Mouse (Mus musculus) neural tube, embryonic 11.5 days (tissue): ENCODE measurements around the gene Yju2. TPM values are rescaled to one million over a fixed set of nuclear protein-coding genes. Genes with fewer than 3 reads are reported as not detected.
A peak's percentile ranks its signal among the peaks of the same experiment; 100 is the strongest.

Experiments
- ATAC-seq: fragments of 200-750 bp; cut with Nextera tagmentation; 2 replicates; pipeline ENCODE4 v1.8.0; 2017; ENCODE audit warnings: moderate number of reproducible peaks, mild to moderate bottlenecking, moderate TSS enrichment, moderate library complexity; ENCODE audit not compliant: insufficient read depth, low FRiP score, low TSS enrichment
- DNase-seq: peaks from one replicate; pipeline ENCODE4 v3.0.0-alpha.2; 2015; ENCODE audit warnings: low spot score
- H3K27ac ChIP-seq: fragments of 300-500 bp; sonication (generic); 2 replicates; pipeline ENCODE4 v1.5.1; 2014; ENCODE audit warnings: low read depth, mild to moderate bottlenecking, low read length
- H3K27me3 ChIP-seq: fragments of 300-500 bp; sonication (generic); 2 replicates; pipeline ENCODE4 v1.6.1; 2014; ENCODE audit warnings: mild to moderate bottlenecking, low read length, mixed read lengths; ENCODE audit not compliant: control insufficient read depth, insufficient read depth
- H3K36me3 ChIP-seq: fragments of 300-500 bp; sonication (generic); 2 replicates; pipeline ENCODE4 v1.6.1; 2014; ENCODE audit warnings: mild to moderate bottlenecking, low read length, moderate library complexity, mixed read lengths; ENCODE audit not compliant: control insufficient read depth, insufficient read depth
- H3K4me1 ChIP-seq: fragments of 300-500 bp; sonication (generic); 2 replicates; pipeline ENCODE4 v1.6.1; 2014; ENCODE audit warnings: low read length, mixed read lengths; ENCODE audit not compliant: control insufficient read depth, insufficient read depth
- H3K4me2 ChIP-seq: fragments of 300-500 bp; sonication (generic); 2 replicates; pipeline ENCODE4 v1.6.1; 2014; ENCODE audit warnings: low read depth, mild to moderate bottlenecking, moderate library complexity
- H3K4me3 ChIP-seq: fragments of 300-500 bp; sonication (generic); 2 replicates; pipeline ENCODE4 v1.5.1; 2014; ENCODE audit warnings: low read depth, low read length
- H3K9ac ChIP-seq: fragments of 300-500 bp; sonication (generic); 2 replicates; pipeline ENCODE4 v1.6.1; 2014; ENCODE audit warnings: mild to moderate bottlenecking, low read length
- H3K9me3 ChIP-seq: fragments of 300-500 bp; sonication (generic); 2 replicates; pipeline ENCODE4 v1.6.1; 2016; ENCODE audit warnings: low read length; ENCODE audit not compliant: control insufficient read depth
- WGBS: fragments of 180-500 bp; shearing (Covaris S2); extraction: QIAGEN DNeasy Blood & Tissue Kit; methylation state at CpG from one replicate; pipeline ENCODE4 v1.1.7; 2014; 5-methylcytosine and 5-hydroxymethylcytosine counted together
- polyA plus RNA-seq: library from polyadenylated mRNA; unstranded; fragments of >200 nt; fragmentation: Nextera tagmentation; extraction: Ambion mirVana; gene quantifications from 2 replicates; pipeline ENCODE4 v1.2.1, GENCODE M21; 2014

Gene Yju2
- polyA plus RNA-seq, 1 experiment from 2014 or later: 25.1 TPM

DNA sequence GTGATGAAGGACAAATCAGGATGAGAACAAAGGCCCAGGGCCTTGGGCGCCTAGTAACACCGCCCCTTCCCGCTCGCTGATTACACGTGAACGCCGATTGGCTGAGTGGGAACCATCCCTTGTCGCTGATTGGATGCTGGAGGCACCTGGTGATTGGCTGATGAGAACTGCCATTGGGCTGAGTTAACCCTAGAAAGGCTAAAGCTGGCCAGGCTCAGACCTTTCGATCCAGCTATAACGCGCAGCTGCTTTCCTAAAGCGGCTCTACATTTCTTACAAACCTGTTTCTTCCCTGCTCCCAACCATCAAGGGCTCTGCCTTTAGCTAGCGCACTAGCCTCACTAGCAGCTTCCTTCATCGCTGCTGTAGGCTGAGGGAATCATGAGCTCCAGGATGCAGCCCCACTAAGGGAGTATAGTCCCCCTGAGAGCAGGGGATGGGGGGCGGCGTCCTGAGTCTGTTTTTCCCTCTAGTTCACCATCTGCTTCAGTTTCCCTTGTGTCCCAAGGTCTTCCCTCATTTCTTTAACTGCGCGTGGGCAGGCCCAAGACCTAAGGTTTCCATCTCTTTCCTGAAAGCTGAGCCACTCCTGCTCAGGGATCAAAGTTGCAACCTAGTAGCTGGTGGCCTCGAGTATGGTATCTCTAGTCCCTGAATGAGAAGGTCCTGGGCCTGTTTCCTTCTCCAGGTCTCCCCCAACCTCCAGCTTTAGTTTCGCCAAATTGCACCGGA, 49.6 kb downstream of the Yju2 start:
- ATAC-seq: peak; percentile 94
- H3K36me3 ChIP-seq: peaks cover 12% of the 10 kb centered on the region; the same call in 1 of the 2 replicates
- under 1% methylated on average over 21 of the region's 21 CpGs for WGBS
- H3K4me1 ChIP-seq: peaks cover 10% of the 10 kb centered on the region
- peak overlapping the region; percentile 85 for H3K4me3 ChIP-seq
- peak overlapping the region; percentile 98 for H3K4me2 ChIP-seq
- DNase-seq: peak; percentile 96
- peak overlapping the region; percentile 90 for H3K9ac ChIP-seq
- peak overlapping the region; percentile 95 for H3K27ac ChIP-seq
- H3K27me3 ChIP-seq: 0 out of 2 replicates have a peak, but pooled peaks cover 2% of the 10 kb centered on the region
- no peaks in the 10 kb centered on the region for H3K9me3 ChIP-seq

DNA sequence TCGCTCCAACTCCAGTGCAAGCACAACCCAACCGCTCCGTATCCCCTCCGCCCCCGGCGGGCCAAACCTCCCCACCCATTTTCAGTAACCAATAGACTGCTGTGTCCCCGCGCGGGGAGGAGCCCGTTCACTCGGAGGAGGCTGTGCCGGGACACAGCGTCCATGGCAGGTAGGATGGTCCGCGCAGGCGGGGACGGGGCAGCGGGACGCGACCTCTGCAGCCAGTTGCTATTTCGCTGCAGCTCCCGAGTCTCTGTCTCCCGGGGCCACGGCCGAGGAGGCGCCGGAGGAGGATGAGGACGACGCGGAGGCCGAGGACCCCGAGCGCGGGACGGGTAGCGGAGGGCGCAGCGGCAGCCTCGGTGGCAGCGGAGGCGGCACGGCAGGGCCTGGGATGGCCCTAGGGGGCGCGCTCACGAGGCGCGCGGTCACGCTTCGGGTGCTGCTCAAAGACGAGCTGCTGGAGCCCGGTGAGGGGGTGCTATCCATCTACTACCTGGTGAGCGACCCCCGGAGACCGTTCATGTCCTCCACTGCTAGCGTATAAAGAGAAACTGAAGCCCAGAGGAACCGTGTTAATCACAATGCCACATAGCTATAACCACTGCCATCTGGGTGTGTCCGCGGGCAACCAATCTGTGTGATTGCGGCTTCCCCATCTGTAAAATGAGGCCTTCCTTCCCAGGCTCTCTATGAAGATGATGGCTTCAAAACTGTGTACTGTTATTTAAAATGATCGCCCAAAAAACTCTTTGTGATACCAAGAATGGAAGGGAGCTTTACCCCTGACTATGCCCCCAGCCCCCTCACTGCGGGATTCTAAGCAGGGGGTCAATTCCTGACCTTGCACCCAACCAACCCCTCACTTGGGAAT, 50.4 kb downstream of the Yju2 start:
- under 1% methylated on average over 61 of the region's 62 CpGs for WGBS
- DNase-seq: peak; percentile 93
- H3K36me3 ChIP-seq: peaks cover 12% of the 10 kb centered on the region; the same call in 1 of the 2 replicates
- 0 out of 2 replicates have a peak, but pooled peaks cover 2% of the 10 kb centered on the region for H3K27me3 ChIP-seq
- peaks cover 10% of the 10 kb centered on the region for H3K4me1 ChIP-seq
- peak overlapping the region; percentile 90 for H3K9ac ChIP-seq
- peak overlapping the region; percentile 95 for H3K27ac ChIP-seq
- no peaks in the 10 kb centered on the region for H3K9me3 ChIP-seq
- H3K4me3 ChIP-seq: peak overlapping the region; percentile 85
- peak overlapping the region; percentile 98 for H3K4me2 ChIP-seq
- peak; percentile 84 for ATAC-seq

DNA sequence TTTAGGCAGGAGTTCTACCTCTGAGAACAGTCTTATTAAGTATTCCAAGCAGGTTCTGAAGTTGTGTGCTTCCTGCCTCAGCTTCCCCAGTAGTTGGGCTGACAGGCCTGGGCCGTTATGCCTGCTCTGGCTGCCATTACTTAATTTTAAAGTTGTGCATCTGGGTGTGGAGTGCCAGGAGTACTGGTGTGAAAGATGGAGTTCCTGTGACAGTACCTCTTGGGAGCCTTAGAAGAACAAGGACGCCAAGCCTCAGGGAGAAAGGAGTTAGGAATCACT, 51.0 kb downstream of the Yju2 start:
- no peak overlapping the region for H3K27ac ChIP-seq
- H3K9me3 ChIP-seq: no peaks in the 10 kb centered on the region
- ATAC-seq: no peak
- 0 out of 2 replicates have a peak, but pooled peaks cover 2% of the 10 kb centered on the region for H3K27me3 ChIP-seq
- H3K4me1 ChIP-seq: peaks cover 10% of the 10 kb centered on the region
- peaks cover 12% of the 10 kb centered on the region; the same call in 1 of the 2 replicates for H3K36me3 ChIP-seq
- peak overlapping the region; percentile 85 for H3K4me3 ChIP-seq
- DNase-seq: no peak
- WGBS: 54% methylated on average over 2 of the region's 2 CpGs
- H3K4me2 ChIP-seq: peak overlapping the region; percentile 98
- H3K9ac ChIP-seq: peak overlapping the region; percentile 90

DNA sequence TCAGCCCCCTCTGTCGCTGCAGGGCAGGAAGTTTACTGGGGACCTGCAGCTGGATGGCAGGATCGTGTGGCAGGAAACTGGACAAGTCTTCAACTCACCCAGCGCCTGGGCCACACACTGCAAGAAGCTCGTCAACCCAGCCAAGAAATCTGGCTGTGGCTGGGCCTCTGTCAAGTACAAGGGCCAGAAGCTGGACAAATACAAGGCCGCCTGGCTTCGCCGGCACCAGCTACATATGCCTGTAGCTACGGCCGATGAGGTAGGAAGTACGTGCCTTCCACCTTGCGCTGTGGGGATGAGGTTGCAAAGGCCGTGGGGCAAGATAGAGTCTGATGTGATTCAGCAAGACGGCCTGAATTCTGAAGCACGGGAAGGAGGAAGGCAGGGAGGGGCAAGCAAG, 51.4 kb downstream of the Yju2 start:
- no peaks in the 10 kb centered on the region for H3K9me3 ChIP-seq
- H3K4me3 ChIP-seq: peak overlapping the region; percentile 85
- peak overlapping the region; percentile 98 for H3K4me2 ChIP-seq
- 0 out of 2 replicates have a peak, but pooled peaks cover 2% of the 10 kb centered on the region for H3K27me3 ChIP-seq
- no peak overlapping the region for H3K27ac ChIP-seq
- no peak for ATAC-seq
- no peak for DNase-seq
- H3K9ac ChIP-seq: peak overlapping the region; percentile 90
- 69% methylated on average over 14 of the region's 14 CpGs for WGBS
- H3K4me1 ChIP-seq: peaks cover 10% of the 10 kb centered on the region
- H3K36me3 ChIP-seq: peaks cover 15% of the 10 kb centered on the region

DNA sequence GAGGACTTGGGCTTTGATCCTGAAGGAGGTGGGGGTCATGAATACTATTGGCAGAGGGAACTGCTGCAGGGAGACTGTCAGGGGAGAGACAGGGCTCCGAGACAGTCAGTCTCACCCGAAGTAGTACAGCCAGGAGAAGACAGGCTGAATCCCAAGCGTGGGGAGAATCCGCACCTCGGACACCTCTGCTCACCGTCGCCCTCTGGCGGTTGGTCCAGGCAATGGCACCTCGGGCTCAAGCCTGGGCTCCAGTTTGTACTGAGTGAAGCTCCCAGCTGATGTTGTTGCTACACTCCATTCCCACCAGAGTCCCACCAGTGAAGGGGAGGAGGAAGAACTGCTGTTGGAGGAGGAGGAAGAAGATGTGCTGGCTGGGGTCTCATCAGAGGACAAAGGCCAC, 51.8 kb downstream of the Yju2 start:
- no peak overlapping the region for H3K27ac ChIP-seq
- 6% methylated on average over 9 of the region's 9 CpGs for WGBS
- peak overlapping the region; percentile 90; the same call in 1 of the 2 replicates for H3K9ac ChIP-seq

DNA sequence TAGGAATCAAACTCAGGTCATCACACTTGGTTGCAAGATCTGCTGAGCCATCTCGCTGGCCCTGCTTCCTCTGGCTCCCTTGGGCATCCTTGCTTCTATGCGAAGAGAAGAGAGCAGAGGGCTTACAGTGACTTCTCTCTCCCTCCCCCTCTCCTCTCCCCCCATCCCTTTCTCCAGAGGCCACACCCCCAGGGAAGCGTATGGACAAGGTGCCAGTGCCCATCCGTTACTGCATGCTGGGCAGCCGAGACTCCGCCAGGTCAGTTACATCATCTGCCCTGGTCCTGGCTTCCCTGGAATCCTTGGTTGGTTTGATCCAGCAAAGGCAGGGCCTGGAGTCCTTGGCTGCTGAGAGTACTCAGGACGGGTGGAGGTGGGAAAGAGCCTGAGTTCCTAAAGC, 52.5 kb downstream of the Yju2 start:
- no peak overlapping the region for H3K4me2 ChIP-seq
- ATAC-seq: no peak
- WGBS: 91% methylated on average over 7 of the region's 7 CpGs

More for the DNA sequence above, 51.8 kb downstream of the Yju2 start:
- Histone ChIP-seq H3K36me3 (peaks cover 15% of the 10 kb centered on the region), H3K4me2 (peak overlapping the region; percentile 98), H3K9me3 (no peaks in the 10 kb centered on the region), H3K4me1 (peaks cover 10% of the 10 kb centered on the region), H3K27me3 (0 out of 2 replicates have a peak, but pooled peaks cover under 1% of the 10 kb centered on the region), H3K4me3 (0 out of 2 replicates have a peak overlapping the region, but pooled peaks have one; percentile 85)
- ATAC-seq: no peak
- DNase-seq: peak; percentile 78

DNA sequence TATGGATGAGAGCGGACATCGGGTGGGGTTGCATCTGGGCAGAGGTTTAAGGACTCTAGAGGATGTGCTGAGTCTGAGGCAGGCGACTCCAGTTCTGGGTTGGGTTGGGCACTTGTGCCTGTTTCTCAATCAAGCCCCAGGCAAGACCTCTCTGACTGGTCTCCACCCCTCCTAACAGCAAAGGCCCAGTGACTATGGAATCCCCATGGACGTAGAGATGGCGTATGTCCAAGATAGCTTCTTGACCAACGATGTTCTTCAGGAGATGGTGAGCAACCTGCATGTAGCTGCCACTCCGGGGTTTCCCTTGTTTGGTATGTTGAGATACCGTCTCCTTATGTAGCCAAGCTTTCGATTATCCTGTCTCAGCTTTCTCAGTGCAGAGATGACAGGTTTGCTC, 56.4 kb downstream of the Yju2 start:
- H3K4me2 ChIP-seq: no peak overlapping the region
- H3K27me3 ChIP-seq: no peaks in the 10 kb centered on the region
- H3K27ac ChIP-seq: no peak overlapping the region
- ATAC-seq: no peak
- WGBS: 96% methylated on average over 9 of the region's 9 CpGs
- H3K9ac ChIP-seq: no peak overlapping the region
- H3K4me3 ChIP-seq: no peak overlapping the region
- H3K9me3 ChIP-seq: no peaks in the 10 kb centered on the region
- H3K36me3 ChIP-seq: peaks cover 41% of the 10 kb centered on the region
- peaks cover 3% of the 10 kb centered on the region for H3K4me1 ChIP-seq
- no peak for DNase-seq

More for the DNA sequence above, 52.5 kb downstream of the Yju2 start:
- Histone ChIP-seq H3K36me3 (peaks cover 23% of the 10 kb centered on the region), H3K4me1 (peaks cover 10% of the 10 kb centered on the region), H3K4me3 (no peak overlapping the region), H3K27ac (no peak overlapping the region), H3K27me3 (no peaks in the 10 kb centered on the region), H3K9me3 (no peaks in the 10 kb centered on the region), H3K9ac (no peak overlapping the region)
- no peak for DNase-seq

DNA sequence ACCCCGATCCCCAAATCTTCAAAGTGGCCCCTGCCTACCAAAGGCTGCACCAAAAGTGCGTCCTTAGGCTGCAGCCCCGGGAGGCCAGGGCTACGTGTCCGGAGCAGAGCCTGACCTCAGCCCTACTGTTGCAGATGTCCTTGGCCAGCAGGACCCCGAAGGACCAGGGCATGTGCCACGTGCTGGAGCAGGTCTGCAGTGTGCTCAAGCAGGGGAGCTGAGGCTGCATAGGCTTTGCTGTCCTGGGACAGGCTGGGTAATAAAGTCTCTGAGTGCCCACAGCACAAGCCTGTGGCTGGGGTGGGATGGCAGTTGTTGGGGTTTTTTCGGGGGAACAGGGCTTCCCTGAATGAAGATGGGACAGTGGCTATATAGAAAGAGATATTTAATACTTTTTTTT, 57.5 kb downstream of the Yju2 start:
- peaks cover 41% of the 10 kb centered on the region for H3K36me3 ChIP-seq

More for the DNA sequence above, 57.5 kb downstream of the Yju2 start:
- Histone ChIP-seq H3K27ac (no peak overlapping the region), H3K4me2 (no peak overlapping the region), H3K4me1 (no peaks in the 10 kb centered on the region), H3K27me3 (no peaks in the 10 kb centered on the region), H3K9me3 (no peaks in the 10 kb centered on the region), H3K9ac (no peak overlapping the region), H3K4me3 (no peak overlapping the region)
- 86% methylated on average over 8 of the region's 8 CpGs for WGBS
- ATAC-seq: no peak
- no peak for DNase-seq
